In genomic region chr16:17041417-17041816, GRCm38 (mm10) we compare ENCODE assay signal across 16 mouse cellular contexts.
"Had no signal": no experiment of that assay in that cellular context is flagged by ENCODE, and none has a peak within 500 bp of the region (broad histone marks: within the 10 kb centered on the region; RNA-seq: fewer than 3 reads in every experiment).

No protein-coding gene starts in this region.

- H3K9me3 ChIP-seq: neural tube, embryonic 13.5 days; neural tube, embryonic 15.5 days; stomach, embryonic 15.5 days had no signal

- H3K4me1 ChIP-seq: neural tube, embryonic 15.5 days; stomach, embryonic 15.5 days had no signal

- H3K27ac ChIP-seq: neural tube, embryonic 13.5 days; neural tube, embryonic 15.5 days; stomach, embryonic 15.5 days; stomach, postnatal 0 days had no signal

- H3K4me3 ChIP-seq: neural tube, embryonic 13.5 days; neural tube, embryonic 15.5 days; stomach, embryonic 15.5 days had no signal

- H3K27me3 ChIP-seq: neural tube, embryonic 13.5 days; neural tube, embryonic 15.5 days; stomach, embryonic 15.5 days had no signal

- DNase-seq: retina, postnatal 1 day; right cerebral cortex, adult 18-20 months; right cerebral cortex, postnatal 14 days; right cerebral cortex, postnatal 25 days; right cerebral cortex, postnatal 4 days; spleen, adult 18-20 months; thymus, adult 18-20 months; thymus, adult 2 months; thymus, postnatal 14 days; thymus, postnatal 25 days; thymus, postnatal 36 days; thymus, postnatal 4 days had no signal

- H3K4me2 ChIP-seq: neural tube, embryonic 13.5 days; neural tube, embryonic 15.5 days; stomach, embryonic 15.5 days had no signal
